Mouse (Mus musculus): ENCODE data around the gene Bahcc1. TPM values are rescaled to one million over a fixed set of nuclear protein-coding genes. Genes with fewer than 3 reads are reported as not detected.

Bahcc1 gene
- polyA plus RNA-seq, 1 experiment from 2014 or later, result 17.2 TPM

DNA sequence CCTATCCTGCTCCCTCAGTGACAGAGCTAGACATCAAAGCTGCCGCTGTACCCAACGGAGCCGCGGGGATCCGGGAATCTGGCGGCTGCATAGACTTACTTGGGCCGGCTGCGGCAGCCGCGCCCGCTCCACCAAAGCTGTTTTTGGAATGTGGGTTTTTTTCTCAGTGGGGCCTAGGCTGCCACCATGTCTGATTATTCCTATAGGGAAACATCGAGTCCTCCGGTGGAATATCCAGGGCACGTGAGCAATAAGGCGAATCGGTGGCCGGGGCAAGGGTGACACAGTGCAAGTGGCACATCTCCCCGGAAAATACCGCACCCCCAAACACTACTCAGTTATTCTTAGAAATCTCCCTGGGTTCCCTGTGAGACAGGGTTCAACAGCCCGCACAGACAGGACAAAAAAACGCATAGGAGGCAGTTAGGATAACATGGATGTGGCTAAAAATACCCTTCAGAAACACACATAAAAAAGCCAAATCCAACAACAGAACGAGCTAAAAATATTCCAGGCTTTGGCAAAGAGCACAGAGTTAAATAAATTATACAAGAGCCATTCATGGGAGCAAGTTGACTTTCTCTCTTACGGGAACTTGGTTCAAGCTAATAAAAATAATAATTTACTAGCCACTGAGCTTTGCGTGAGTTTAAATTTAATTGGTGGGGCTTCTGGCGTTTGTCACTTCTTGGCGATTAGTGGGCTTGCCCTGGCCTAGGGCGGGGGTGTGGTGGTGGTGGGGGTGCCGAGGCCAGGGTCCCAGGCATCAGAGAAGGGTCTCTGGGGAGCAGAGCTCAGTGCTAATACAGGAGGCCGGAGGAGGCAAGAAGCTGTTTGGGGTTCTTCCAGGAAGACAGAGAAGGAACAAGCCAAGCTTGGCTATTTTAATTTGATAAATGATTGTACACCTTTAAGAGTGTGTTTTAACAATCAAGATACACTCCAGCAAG, 8.5 kb downstream of the Bahcc1 start:
- Histone ChIP-seq H3K36me3 (ENCODE audit: poor library complexity, severe bottlenecking) (peaks cover 16% of the 10 kb centered on the region), H3K27me3 (no peaks in the 10 kb centered on the region), H3K4me1 (peaks cover 83% of the 10 kb centered on the region), H3K4me2 (peak overlapping the region; percentile 95), H3K27ac (peak overlapping the region; percentile 100), H3K4me3 (peak overlapping the region; percentile 94), H3K9me3 (replicated peaks) (no peaks in the 10 kb centered on the region), H3K9ac (peak overlapping the region; percentile 100)
- no peak for ATAC-seq
- 8% methylated on average over 29 of the region's 29 CpGs for WGBS

DNA sequence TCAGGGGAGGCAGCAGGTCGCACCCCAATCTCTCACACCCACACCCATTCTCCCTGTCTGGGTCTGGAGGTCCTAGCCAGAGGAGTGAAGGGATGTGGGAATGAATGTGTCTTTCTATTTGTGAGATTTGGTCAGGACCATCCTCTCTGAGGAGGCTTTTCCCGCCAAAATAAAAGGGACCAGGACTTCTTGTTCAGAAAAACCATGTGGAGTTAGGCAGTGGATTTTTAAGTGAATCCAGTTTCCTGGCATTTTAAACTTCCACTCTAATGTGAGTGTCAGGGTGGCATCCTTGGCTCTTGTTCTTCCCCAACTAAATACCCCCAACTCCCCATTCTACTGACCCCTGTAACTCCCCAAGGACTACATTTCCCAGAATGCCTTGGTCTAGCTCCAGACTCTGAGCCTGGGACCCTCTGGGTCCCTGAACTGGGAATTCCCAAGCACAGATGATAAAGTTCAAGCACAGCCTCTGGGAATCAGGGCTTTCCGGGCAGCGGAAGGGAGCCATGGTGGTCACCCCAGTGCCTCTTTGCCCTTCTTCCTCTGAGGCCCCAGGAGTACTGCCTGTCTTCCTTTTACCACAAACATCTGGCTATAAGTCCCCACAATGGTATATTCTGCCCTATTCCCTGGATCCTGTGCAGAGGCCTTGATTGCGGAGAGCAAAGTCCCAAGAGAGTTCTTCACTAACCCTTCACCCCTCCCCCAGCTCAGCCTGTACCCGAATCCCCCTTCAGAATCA, 9.4 kb downstream of the Bahcc1 start:
- Histone ChIP-seq H3K27me3 (no peaks in the 10 kb centered on the region), H3K4me2 (peak overlapping the region; percentile 95), H3K27ac (peak overlapping the region; percentile 63; the same call in 1 of the 2 replicates), H3K36me3 (ENCODE audit: poor library complexity, severe bottlenecking) (peaks cover 12% of the 10 kb centered on the region), H3K9ac (peak overlapping the region; percentile 100), H3K4me1 (peaks cover 93% of the 10 kb centered on the region), H3K4me3 (0 out of 2 replicates have a peak overlapping the region, but pooled peaks have one; percentile 7), H3K9me3 (replicated peaks) (no peaks in the 10 kb centered on the region)
- 51% methylated on average over 6 of the region's 6 CpGs for WGBS
- no peak for ATAC-seq

DNA sequence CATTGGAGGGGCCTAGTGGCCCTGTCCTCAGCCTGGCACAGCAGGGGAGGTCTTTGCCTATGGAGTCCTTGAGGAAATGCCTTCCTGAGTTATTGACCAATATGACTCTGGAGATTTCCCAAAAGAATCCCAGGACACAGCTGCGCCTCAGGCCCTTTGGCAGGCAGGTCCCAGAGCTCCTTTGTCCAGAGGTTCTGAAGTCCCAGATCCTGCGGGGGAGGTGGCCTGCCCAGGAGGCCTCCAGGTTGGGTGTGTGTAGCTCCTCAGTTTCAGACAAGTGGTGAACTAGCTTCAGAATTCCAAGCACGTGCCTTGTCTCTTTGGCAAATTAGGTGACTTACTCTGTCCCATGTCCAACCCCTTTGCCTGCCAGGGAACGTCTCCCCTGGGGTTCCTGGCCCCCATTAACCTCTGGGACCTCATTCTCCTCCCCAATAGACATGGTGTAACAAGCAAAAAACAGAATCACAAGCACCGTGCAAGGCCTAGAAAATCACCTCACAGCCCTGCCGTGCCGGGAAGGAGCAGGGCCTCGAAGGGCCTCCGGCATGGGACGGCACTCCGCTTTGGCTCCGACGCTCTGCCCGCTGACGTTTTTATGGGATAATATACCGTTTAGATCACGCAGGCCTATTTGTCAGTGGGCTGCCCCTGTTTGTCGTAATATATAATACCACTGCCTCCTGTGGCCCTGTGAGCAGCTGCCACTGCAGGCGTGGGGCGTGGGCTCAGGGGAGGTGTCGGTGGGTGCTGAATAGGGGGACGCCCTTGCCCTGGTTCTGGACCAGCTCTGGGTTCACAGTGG, 10.2 kb downstream of the Bahcc1 start:
- no peaks in the 10 kb centered on the region for H3K27me3 ChIP-seq
- WGBS, result 32% methylated on average over 22 of the region's 22 CpGs
- peak overlapping the region; percentile 63 for H3K27ac ChIP-seq
- peak overlapping the region; percentile 7; the same call in 1 of the 2 replicates for H3K4me3 ChIP-seq
- peak overlapping the region; percentile 54 for H3K9ac ChIP-seq
- H3K36me3 ChIP-seq (ENCODE audit: poor library complexity, severe bottlenecking), result peaks cover 9% of the 10 kb centered on the region; the same call in 1 of the 2 replicates
- no peak for ATAC-seq
- H3K4me1 ChIP-seq, result peaks cover 96% of the 10 kb centered on the region
- peak overlapping the region; percentile 95 for H3K4me2 ChIP-seq
- no peaks in the 10 kb centered on the region for H3K9me3 ChIP-seq (replicated peaks)

DNA sequence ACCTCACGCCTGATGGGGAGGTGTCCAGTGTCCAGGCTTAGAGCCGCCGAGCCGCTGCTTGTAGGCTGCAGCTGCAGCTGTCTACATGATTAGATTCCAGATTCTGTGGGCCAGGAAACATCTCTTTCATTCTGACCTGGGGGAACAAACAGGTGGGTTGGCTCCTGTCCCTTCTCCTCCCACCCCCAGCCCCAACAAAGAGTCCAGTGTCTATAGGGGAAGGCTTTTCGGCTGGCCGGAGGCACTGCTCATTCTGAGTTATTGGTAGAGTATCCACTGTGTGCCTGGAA, 10.7 kb downstream of the Bahcc1 start:
- no peaks in the 10 kb centered on the region for H3K27me3 ChIP-seq
- H3K36me3 ChIP-seq (ENCODE audit: poor library complexity, severe bottlenecking), result peaks cover 14% of the 10 kb centered on the region; the same call in 1 of the 2 replicates
- peak overlapping the region; percentile 54 for H3K9ac ChIP-seq
- H3K4me3 ChIP-seq, result no peak overlapping the region
- no peak for ATAC-seq
- H3K4me2 ChIP-seq, result peak overlapping the region; percentile 95
- H3K4me1 ChIP-seq, result peaks cover 96% of the 10 kb centered on the region
- peak overlapping the region; percentile 63 for H3K27ac ChIP-seq
- no peaks in the 10 kb centered on the region for H3K9me3 ChIP-seq (replicated peaks)
- 37% methylated on average over 6 of the region's 6 CpGs for WGBS

DNA sequence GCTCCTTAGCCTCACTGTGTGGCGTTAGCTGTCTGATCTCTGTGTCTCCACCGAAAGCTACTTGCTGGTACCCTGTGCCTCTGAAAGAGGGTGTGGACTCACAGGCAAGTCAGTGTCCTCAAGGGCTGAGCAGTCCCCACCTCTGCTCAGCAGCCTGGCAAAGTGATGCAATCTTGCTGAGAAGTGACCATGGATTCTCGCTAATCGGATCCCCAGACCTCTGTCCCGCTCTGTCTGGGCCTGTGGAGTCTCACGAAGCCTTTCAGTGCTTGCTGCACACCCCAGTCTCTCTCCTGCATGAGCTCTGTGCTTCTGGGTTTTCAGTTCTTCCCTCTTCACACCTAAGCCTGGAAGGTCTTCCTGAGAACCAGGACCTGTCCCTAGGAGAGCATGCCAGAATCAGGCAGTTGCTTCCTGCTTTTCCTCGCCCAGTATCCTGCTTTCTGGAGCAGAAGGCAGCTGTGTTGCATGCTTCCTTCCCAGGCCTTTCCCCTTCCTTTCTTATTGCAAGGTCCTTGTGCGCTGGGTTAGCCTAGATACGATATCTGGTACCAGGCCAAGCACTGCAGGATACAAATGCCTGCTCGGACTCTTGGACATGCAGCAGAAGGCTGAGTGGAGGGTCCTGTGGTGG, 15.5 kb downstream of the Bahcc1 start:
- Histone ChIP-seq H3K27me3 (no peaks in the 10 kb centered on the region), H3K4me1 (peaks cover 90% of the 10 kb centered on the region), H3K9me3 (replicated peaks) (no peaks in the 10 kb centered on the region), H3K9ac (0 out of 2 replicates have a peak overlapping the region, but pooled peaks have one; percentile 37), H3K27ac (no peak overlapping the region), H3K36me3 (ENCODE audit: poor library complexity, severe bottlenecking) (peaks cover 14% of the 10 kb centered on the region; the same call in 1 of the 2 replicates), H3K4me3 (no peak overlapping the region), H3K4me2 (no peak overlapping the region)
- 87% methylated on average over 10 of the region's 10 CpGs for WGBS
- ATAC-seq, result no peak

DNA sequence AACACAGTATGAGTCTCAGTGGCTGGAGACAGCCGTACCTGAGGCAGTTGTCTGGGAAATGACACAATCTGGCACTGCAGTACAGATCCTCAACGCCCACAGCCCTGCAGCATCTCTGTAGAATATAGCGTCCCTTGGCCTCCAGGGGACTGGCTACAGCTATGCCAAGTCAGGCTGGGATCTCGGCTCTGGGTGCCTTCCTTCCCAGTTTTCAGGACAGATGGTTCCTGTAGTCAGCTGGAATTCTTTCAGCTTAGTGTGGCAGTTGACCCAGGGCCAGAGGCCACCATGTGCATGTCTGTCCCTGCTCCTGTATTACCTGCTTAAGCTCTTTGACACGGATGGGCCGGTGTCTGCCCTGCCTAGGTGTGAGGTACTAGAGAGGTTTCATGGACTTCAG, 16.2 kb downstream of the Bahcc1 start:
- Histone ChIP-seq H3K9me3 (replicated peaks) (no peaks in the 10 kb centered on the region), H3K4me1 (peaks cover 90% of the 10 kb centered on the region), H3K27ac (no peak overlapping the region), H3K4me2 (no peak overlapping the region), H3K4me3 (no peak overlapping the region), H3K36me3 (ENCODE audit: poor library complexity, severe bottlenecking) (peaks cover 14% of the 10 kb centered on the region; the same call in 1 of the 2 replicates), H3K27me3 (no peaks in the 10 kb centered on the region), H3K9ac (no peak overlapping the region)
- WGBS, result 84% methylated on average over 6 of the region's 6 CpGs
- ATAC-seq, result no peak

DNA sequence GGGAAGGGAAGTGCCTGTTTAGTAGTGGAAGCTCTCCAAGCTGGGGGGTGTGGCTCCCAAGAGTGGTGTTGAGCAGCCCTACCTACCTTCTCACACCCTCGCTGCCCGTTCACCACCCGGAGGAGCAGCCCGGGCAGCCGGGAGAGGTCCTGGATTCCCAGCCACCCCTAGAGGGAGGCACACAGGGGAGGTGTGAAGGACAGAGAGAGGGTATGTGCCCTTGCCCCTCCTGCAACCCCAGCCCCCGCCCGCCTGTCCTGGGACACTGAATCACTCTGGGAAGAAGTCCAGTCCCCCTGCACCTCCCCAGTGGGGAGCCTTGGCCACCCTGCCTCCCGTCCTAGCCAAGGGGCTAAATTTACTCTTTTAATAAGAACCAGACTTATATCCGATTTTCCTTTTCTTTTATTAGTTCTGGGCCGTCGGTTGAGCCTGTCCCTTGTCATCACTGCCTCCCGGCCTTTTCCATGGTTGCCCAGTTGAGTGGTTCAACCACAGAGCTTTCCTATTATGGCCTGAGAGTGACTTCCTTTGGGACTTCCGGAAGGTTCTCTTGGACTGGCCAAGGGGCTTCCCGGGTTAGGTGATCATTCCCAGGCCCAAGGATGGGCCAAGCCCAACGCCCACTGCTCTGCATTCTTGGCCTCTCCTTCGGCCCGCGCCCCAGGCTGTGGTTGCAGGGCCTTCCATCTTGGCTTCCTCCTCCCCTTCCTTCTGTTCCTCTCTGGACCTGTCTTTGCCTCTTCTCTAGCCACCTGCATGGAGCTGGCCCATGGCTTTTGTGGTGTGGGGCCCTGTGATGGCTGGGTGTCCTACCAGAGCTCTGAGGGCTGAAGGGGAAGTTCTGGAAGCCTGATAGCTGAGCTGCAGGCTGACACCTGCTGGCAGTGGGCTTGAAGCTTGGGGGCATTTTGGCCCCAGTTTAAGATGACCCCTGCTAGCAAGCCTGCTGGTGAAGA, 18.5 kb downstream of the Bahcc1 start:
- peaks cover 8% of the 10 kb centered on the region; the same call in 1 of the 2 replicates for H3K36me3 ChIP-seq (ENCODE audit: poor library complexity, severe bottlenecking)
- 83% methylated on average over 18 of the region's 18 CpGs for WGBS
- H3K4me1 ChIP-seq, result peaks cover 92% of the 10 kb centered on the region
- H3K27me3 ChIP-seq, result no peaks in the 10 kb centered on the region
- no peak overlapping the region for H3K4me2 ChIP-seq
- ATAC-seq, result no peak
- no peak overlapping the region for H3K4me3 ChIP-seq
- H3K9me3 ChIP-seq (replicated peaks), result no peaks in the 10 kb centered on the region
- peak overlapping the region; percentile 42; the same call in 1 of the 2 replicates for H3K27ac ChIP-seq
- no peak overlapping the region for H3K9ac ChIP-seq

DNA sequence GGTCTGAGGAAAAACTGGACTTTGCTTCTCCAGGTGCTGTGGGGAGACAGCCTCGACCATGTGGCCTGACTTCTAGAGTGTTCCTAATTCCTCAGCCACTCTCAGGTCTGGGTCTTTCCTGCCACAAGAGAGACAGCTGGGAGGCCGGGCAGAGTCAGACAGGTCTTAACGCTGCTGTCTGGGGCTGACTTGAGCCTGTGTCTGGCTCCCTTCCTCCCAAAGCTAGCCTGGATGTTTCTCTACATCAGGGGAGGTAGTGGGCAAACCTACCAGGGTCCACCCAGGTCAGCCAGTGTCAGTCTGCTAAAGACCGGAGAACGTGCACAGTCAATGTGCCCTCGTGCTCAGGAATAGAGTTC, 19.2 kb downstream of the Bahcc1 start:
- H3K27ac ChIP-seq, result 0 out of 2 replicates have a peak overlapping the region, but pooled peaks have one; percentile 19
- no peak for ATAC-seq
- no peak overlapping the region for H3K4me3 ChIP-seq
- H3K27me3 ChIP-seq, result no peaks in the 10 kb centered on the region
- H3K9ac ChIP-seq, result no peak overlapping the region
- peaks cover 8% of the 10 kb centered on the region; the same call in 1 of the 2 replicates for H3K36me3 ChIP-seq (ENCODE audit: poor library complexity, severe bottlenecking)
- no peak overlapping the region for H3K4me2 ChIP-seq
- H3K4me1 ChIP-seq, result peaks cover 92% of the 10 kb centered on the region
- no peaks in the 10 kb centered on the region for H3K9me3 ChIP-seq (replicated peaks)
- 56% methylated on average over 6 of the region's 6 CpGs for WGBS

DNA sequence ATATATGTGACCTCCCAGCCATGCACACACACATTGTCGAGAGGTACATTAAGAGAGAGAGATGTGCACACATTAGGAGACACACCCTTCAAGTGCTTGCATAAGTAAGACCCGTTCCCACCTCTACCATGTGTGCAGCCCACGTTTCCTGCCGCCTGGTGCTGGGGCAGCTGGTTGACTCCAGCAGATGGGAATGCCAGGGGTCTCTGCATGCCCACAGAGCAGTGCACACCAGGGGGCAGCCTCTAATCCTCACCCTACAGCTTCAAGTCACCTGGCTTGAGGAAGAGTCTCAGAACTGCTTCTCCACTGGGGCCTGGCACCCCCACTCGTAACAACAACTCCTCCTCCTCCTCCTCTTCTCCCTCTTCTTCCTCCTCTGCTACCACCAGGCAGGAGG, 19.7 kb downstream of the Bahcc1 start:
- Histone ChIP-seq H3K27me3 (no peaks in the 10 kb centered on the region), H3K4me2 (no peak overlapping the region), H3K36me3 (ENCODE audit: poor library complexity, severe bottlenecking) (peaks cover 8% of the 10 kb centered on the region; the same call in 1 of the 2 replicates), H3K9me3 (replicated peaks) (no peaks in the 10 kb centered on the region), H3K4me3 (no peak overlapping the region), H3K27ac (peak overlapping the region; percentile 19; the same call in 1 of the 2 replicates), H3K9ac (peak overlapping the region; percentile 46; the same call in 1 of the 2 replicates), H3K4me1 (peaks cover 93% of the 10 kb centered on the region)
- no peak for ATAC-seq
- WGBS, result 30% methylated on average over 5 of the region's 5 CpGs

DNA sequence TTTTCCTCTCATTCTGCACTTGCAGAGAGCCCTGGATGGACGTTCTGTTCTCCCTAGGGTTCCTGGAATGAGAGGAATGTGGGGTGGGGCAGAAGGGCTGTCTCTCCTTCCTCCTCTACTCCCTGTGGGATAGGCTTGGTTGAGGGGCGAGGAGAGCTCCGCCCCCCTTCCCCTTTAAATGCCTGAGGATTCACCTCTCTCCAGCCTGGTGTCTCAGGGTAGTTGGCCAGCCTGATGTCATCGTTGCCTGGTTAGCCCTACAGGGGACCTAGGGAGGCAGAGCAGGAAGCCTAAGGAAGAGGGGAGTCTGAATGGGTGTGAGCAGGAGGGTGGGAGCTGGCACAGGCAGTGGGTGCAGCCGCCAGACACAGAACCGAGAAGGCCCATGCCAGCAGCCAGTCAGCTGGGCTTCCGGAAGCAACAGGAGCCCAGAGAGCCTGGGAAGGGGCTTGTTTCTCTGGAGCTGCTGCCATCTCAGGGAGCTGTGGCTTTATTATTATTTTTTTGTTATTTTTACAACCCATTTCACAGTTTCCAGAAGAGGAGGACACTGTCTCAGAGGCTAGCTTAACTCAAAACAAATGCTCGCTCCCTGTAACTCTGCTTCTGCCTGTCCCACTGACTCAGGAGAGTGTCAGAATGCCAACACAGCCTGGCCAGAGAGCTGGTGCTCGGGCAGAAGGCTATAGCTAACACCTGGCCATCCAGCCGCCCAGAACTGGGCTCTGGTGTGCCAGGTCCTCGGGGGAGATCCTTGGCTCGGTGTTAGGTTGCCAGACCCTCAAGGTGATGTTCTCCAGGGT, 20.3 kb downstream of the Bahcc1 start:
- Histone ChIP-seq H3K4me2 (no peak overlapping the region), H3K4me1 (peaks cover 94% of the 10 kb centered on the region), H3K27me3 (no peaks in the 10 kb centered on the region), H3K27ac (no peak overlapping the region), H3K9me3 (replicated peaks) (no peaks in the 10 kb centered on the region), H3K9ac (peak overlapping the region; percentile 46; the same call in 1 of the 2 replicates), H3K4me3 (no peak overlapping the region), H3K36me3 (ENCODE audit: poor library complexity, severe bottlenecking) (peaks cover 4% of the 10 kb centered on the region; the same call in 1 of the 2 replicates)
- ATAC-seq, result no peak
- WGBS, result 56% methylated on average over 12 of the region's 12 CpGs
